Mouse (Mus musculus) inflammation-experienced regulatory T-cells, adult 6 months (primary cell): ENCODE results near the gene Thsd4. TPM values are rescaled to one million over a fixed set of nuclear protein-coding genes. Genes with fewer than 3 reads are reported as not detected.

Experiments used
- ATAC-seq: one replicate; pipeline ENCODE4 v1.8.0; 2017
- polyA plus RNA-seq, 3 experiments: library from polyadenylated mRNA; unstranded; fragments of 100-300 nt; shearing (Covaris generic); gene quantifications; one replicate each; pipeline ENCODE4 v1.2.1; 2017

Gene Thsd4
- polyA plus RNA-seq, 3 experiments from 2014 or later: not detected

DNA sequence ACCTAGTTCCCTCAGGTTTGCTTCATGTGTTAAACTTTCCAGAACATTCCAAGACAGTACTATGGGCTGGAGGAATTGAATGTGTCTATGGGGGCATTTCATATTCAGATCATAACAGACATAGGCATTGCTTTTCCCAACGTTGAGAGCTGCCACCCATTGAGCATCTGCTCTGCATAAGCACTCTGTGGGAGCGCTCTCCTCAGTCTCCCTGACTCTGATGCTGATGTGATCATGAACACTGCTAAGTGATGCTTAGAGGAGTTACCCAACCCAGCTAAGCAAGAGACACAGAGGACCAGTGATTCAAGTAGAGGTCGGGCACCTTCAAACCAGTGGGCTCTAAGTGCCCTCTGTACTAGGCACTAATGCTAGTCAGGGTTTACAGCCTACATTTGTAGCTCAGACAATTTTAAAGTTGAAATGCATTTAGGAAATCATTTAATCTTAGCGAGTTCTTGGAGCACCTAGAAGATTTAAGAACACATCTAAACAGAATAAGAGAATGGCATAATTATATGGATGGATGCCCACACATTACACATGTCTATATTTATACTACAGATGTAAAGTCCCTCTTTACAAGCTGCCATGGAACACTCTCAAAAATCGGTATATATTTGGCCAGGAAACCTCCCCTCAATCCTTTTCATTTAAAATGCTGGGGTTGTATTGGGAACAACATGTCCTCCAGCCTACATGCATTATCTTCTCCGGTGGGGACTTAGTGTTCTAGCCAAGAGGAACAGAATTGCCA, 392.4 kb downstream of the Thsd4 start:
- ATAC-seq: no peak

DNA sequence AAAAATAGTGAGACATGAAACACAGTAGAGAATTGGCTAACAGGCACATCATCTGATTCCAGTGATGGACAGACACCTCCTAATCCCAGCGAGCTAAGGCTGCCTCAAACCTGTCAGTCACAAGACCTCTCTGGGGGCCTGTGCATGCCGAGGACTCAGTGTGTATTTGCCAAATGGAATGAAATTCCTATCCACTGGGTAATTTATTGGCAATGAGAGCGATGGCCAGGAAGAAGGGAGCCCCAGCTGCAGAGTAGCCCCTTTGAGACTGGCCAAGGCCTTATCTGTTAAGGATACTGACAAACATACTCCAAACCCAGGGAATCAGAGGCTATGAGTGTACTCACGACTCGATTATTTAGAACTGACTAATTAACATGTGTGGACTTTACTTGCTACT, 394.9 kb downstream of the Thsd4 start:
- no peak for ATAC-seq

DNA sequence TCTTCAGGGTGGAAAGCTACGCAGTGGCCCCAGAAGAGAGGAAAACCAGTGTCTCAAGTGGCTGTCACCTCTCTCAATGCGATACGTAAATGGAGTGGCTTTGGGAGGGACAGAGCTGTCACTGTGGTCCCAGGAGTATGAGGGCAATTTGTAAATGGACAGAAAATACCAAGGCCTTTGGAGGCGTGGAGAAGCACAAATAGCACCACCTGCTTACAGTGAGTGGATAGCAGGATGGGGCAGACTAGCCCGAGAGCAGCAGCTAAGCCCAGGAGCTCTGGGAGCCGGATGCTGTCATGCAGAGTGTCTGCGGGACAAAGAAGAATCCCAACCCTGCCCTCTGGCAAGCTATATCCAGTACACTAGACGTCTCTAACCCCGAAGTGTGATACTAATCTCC, 397.7 kb downstream of the Thsd4 start:
- no peak for ATAC-seq

DNA sequence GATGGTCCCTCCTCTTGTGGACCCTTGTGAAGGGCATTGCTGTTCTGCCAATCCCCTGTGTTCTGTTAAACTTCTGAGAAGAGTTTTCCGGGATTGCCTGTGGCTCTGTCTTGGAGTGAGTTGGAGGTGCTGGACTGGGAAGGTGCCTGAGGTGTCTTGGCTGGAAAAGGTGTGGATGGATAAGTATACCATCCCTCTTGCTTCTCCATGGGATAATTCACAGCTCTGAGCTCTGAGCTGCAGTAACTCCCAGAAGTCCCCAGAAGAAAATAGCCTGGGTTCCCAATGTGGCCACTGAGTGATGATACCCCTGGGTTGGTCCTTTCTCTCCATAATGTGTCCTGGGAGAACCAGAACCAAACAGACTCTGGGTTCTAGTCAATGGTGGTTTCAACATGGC, 398.8 kb downstream of the Thsd4 start:
- no peak for ATAC-seq

DNA sequence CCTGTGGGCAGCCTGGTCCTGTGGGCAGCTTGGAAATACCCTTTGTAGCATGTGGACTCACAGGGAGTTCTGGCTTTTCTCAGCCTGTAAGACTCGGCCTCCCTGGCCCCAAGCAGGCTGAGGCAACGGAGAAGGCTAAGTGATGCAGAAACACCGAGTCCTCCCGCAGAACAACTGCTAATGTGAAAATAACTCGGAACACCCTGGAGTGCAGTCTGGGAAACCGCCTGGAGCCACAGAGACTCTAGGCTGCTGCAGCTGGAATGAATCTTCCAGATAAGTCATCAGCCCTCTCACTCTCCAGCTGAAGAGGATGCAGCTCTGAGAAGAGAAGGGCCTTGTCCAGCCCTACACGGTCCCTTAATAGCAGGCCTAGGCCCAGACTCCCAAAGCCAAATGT, 402.0 kb downstream of the Thsd4 start:
- ATAC-seq: no peak

DNA sequence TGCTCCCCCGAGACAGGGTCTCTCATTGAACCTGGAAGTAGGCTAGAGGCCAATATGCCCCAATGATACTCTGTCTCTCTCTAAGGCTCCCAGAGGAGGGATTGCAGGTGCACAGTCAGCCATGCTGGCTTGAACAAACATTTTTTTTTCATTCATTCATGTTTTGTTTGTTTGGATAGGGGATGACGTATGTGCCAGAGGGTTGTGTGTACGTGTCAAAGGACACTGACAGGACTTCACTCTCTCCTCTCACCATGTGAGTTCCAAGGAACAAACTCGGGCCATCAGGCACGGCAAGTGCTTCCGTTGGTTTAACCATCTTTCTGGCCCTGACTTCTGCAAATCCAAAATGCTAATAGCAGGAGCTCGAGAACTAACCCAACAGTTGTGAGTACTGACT, 404.0 kb downstream of the Thsd4 start:
- ATAC-seq: no peak

DNA sequence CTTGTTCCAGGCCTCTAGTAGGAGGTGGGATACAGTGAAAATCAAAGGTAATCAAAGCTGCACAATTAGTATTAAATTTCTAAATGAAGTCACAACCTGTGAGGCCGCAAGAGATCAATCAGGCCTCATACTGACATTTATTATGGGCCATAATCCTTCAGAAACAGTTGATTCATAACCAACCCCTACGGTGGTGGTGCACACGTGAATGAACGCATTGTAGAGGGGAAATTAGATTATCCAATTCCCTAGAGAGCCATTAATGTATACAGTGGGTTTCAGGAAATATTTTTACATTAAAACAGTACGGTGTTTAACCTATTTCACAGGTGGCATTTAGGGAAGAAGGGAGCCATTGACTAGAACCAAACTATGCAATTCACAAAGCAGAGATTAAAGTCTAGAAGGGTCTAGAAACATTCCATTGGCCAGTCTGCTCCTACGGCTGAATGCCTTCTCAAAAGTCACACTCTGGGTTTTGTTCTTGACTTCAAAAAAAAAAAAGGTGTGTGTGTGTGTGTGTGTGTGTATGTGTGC, 406.1 kb downstream of the Thsd4 start:
- ATAC-seq: no peak

DNA sequence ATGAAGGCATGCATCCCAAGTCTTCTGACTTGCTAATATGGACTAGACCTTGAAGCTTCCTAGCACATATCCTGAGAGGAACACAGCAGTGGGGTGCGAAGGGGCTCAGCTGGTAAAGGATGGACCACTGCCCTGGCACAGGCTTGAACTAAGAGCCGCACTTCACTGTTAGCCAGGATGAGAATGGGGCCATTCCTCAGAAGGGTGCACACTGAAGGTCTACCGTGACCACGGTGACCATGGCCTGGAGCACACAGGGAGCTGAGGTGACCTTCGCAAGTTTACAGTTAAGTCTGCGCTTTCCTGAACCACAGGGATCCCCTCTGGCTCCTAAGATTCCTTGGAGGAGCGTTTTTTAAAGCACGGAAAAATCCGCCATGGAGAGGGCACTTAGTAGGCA, 406.5 kb downstream of the Thsd4 start:
- ATAC-seq: no peak

DNA sequence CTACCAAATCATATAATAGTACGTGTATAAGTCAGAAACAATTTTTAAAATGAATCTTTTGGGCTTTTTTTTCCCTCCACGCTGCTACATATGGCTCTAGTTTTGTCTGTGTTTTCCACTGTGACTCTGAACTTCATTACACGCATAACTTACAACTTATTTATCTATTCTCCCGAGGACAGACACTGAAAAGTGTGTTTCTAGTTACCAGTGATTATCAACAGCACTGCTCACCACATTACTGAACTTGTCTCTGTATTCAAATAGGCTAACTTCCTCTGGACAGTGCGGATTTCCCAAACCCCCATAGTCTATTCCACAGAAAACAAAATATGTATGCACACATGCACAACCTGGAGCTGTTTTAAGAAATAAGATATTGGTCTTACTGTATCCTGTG, 411.6 kb downstream of the Thsd4 start:
- no peak for ATAC-seq

DNA sequence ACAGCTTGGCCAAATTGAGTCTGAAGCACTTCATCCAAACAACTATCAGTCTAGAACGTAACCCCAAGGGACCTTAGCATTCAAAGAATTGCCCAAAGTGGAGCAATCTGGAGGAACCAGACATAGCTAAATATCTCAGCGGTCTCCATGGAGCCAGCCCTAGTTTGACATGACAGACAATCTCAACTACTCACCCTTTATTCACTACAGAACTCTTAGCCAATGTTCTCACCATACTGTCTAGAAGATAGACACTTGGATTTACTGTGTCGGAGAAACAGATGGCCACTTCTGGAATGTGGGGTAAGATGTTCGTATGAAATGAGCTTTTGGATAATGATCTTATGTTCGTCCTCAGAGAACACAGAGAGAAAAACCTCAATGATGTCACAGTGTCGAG, 415.2 kb downstream of the Thsd4 start:
- ATAC-seq: no peak

DNA sequence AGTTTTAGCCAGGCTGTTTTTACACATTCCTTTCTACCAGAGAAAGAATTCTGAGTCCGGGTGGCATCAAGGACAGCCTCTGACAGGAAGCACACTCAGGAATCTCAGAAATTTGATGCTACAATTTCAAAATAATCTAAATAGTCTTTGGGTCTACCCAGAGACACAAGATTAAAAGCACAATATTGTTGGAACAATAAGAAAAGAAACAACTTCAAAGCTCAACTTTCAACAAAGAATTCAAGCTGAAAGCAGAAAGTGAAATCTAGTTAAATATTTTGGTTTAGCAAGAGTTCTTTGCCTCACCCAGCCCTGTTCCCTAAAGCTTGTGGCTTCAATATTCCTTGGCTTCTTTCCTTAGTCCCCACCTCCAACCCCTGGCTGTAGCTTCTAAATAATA, 415.7 kb downstream of the Thsd4 start:
- ATAC-seq: no peak

DNA sequence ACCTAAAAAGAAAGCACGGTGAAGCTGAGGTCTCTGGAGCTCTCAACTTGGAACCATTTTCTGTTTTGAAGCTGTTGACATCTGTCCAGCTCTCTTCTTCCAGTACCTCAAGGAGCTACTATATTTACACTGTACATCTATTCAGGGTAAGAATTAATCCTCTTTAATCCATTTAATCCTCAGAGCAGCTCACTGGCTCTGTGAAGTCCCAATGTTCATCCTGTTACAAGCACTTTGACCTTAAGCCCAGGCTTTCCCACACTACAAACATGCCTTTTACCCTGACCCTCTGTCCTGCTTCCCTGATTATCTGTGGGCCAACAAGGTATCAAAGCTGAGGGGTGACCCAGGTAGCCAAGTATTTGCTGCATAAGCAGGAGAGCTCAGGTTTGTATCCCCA, 427.6 kb downstream of the Thsd4 start:
- no peak for ATAC-seq

DNA sequence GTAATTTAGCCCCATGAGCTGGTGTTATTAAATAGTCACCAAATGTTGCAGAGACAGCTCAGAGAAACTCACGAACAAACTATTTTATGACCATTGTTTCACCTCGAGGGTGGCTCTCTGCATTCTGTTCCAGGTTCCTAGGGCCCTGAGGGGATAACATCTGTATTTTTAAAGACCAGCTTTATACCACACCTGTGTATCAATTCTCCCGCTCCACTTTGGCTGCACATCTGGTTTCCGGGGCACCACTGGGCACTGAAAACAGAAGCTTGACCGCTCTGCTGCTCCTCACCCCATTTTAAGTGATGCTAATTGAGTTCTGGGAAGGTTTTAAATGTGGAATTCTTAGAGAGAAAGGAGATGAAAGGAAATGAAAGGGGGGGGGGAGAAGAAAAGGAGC, 429.4 kb downstream of the Thsd4 start:
- no peak for ATAC-seq

DNA sequence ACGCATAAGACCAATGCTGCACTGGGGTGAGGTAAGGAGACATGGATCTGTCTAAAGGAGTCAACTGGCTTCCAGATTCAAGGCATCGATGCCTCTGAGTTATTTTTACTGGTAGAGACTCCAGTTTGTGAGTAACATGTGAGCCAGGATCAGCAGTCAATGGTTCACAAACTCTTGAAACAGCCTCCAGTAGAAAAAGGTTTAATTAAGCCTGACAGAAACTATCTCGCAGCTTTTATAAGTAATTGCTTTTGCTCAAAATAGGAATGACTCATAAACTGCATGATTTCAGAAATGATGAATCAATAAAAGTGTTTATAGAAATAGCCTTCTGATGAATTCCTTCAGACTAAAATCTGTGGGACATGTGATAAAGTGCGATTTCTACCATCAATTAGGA, 432.4 kb downstream of the Thsd4 start:
- no peak for ATAC-seq

DNA sequence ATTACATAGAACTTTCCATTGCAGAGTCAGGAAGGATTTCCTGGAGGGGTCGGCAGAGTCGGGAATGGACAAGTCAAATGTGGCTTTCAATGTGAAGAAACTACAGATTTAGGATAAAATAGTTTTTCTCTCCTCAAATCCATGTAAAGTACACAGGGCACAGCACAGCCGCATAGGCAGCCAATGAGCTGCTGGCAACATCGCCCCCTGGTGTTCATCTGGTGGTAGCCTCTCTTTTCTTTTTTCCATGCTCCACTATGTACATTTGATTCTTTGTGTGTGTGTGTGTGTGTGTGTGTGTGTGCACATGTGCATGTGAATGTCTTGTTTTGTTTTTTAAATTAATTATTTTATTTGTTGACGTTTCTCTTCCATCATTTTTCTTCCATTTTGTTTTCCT, 433.7 kb downstream of the Thsd4 start:
- ATAC-seq: no peak

DNA sequence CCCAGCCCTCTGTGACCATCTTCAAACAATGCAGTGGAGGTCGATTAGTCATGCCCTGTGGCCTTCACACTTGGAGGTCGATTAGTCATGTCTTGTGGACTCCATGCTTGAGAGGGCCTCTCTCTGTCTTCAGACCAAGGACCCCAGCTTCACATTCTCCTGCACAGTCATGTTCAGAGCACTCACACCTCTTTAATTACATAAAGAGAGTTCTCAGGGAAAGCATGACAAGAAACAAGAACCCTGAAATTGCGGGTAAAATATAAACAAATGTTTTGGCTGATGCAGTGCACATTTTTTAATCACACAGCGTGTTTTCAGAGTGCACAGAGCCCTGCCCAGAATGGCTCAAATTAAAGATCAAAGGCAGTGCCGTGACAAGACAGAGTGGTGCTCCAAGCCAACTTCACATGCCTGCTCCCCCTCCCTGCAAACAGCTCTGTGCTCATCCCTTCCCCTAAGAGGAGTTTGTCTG, 439.7 kb downstream of the Thsd4 start:
- no peak for ATAC-seq

DNA sequence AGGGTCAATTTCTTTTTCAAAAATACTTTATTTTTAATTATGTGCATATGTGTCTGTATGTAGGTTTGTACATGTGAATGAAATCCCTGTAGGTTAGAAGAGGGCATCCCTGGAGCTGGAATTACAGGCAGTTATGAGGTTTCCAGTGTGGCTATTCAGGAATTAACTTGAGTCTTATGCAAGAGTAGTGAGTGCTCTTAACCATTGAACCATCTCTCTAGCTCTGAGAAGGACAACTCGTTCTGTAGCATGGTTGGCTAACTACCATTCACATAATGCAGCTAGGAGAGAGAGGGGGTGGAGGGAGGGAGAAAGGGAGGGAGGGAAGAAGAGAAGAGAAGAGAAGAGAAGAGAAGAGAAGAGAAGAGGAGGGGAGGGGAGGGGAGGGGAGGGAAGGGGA, 444.1 kb downstream of the Thsd4 start:
- ATAC-seq: no peak

DNA sequence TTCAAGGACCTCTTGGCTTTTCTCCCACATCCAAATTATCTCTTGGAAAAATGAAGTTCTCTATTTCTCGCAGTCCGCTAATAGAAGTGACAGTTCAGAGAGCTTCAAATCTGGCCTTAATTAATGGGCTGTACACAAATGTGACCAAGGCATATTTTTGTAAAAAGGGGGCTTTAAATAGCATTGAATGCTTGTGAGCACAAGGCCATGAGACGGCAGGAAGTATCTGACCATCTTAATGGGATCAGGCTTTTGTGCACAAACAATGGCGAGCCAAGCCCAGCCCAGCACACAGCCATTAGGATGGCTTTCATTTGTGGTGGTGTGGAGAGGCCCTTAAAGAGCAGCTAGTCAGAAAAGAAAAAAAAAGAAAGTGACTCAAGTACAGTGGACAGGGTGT, 445.4 kb downstream of the Thsd4 start:
- ATAC-seq: no peak

DNA sequence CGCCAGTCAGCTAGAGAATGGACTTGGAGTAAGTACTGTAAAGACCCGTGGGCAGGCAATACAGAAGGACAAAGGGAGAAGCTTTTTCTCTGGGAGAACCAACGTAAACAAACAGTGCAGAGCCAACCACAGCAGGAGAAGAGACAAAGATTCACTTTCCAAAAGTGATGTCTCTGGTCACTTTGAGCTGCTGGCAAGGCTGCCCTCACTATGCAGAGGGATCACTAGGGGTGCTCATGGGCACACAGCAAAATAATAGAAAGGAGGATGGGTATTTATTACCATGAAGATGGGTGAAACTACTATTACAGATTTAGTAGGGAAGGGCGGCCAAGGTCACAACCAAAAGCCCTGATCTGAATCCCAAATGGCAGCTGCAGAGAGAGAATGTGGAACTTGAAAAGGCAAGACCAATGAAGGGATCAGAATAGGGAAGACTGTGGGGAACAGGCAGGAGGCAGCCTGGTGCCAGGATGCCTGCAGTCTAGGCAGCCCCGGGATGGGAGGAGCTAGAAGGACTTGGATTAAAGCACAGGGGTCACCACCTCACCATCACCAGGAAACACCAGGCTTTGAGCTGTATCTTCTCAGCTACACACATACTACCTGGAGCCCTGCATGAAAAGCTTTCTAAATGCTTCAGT, 450.1 kb downstream of the Thsd4 start:
- ATAC-seq: no peak

DNA sequence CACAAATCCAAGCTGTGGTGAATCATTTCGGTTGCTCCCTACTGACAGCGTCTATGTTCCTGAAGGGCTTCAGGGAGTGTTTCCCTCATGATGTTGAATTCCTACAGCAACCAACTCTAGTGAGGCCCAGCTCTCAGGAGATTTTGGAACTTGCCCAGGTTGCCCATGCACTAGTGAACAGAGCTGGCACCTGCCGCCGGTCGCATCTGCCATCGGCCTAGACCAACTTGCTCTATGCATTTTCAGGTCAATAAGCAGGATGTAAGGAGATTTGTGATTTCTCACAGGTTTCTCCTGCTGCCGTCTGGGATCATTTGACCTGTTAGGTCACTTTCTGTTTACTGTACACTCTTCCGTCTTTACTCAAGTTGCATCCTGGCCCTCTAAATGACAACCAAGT, 454.6 kb downstream of the Thsd4 start:
- no peak for ATAC-seq

DNA sequence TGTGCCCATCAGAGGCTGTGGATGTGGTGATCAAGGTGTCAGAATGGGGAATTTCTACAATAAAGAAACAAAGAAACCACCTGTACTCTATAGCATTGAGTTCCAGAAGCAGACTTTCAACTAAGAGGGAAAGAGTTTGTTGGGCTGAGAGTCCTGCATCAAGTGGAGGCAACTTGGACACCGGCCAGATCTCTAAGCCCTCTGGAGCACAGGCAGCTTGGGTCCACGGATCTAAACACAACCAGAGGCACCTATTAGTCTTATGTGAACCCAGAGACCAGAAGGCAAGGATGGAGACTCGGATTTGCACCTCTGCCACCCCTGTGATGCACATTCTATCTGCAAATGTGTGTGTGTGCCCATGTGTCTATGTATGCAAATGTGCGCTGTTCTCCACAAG, 456.7 kb downstream of the Thsd4 start:
- no peak for ATAC-seq

DNA sequence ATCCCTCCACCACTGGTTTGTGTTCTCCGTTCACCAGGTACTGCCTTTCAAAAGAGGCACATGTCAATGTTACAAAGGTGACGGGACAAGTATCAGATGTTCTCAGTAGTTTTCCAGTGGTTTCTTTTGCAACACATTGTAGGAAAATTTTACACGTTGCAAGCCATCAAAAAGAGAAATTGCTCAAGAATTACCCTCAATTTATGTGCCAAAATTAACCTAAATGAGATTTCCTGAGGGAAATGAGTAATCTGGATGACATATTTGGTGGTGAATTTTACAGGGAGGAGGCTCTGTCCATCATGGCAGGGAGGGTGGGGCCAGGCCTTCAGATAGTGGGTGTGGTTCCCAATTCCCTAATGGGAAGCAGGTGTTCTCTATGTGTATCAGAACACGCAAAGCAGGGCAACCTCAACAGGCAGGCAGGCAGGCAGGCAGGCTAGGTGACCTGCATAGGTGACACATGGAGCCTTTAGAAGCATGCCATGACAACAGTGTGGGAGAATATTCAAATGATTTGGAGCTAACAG, 458.6 kb downstream of the Thsd4 start:
- ATAC-seq: no peak

DNA sequence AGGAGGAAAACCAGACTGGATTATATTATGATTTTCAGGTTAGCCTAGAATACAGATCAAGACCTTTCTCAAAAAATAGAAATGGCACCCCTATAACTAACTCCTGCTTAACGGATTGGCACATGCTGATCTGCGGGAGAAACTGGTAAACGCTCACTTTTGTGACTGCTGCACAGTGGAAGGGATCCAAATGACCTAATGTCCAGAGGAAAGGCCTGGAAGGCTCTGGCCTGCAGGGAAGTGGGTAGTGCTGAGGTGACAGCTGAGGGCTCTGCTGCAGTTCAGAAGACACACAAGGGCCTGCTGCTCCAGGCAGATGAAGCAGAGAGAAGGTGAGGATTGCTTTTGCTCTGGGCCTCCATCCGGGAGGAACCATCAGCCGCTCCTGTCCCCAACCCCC, 465.7 kb downstream of the Thsd4 start:
- no peak for ATAC-seq

DNA sequence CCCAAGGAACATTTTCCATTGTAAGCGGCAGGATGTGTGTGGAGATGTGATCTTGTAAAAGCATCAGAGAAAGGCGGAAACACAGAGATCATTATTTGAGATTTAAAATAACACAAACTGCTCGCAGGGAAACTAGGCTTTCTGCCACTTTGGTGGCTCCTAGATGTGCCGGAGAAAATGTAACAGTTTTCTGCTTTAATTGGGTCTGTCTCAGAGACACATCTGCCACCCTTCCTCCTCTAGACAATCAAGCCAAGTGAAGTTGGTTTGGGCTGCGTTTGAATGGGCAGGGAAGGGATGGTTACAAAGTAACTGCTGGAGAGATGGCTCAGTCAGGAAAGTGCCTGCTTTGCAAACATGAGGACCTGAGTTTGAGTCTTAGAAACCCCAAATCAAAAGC, 466.9 kb downstream of the Thsd4 start:
- ATAC-seq: no peak
